Mouse (Mus musculus): ENCODE measurements around the gene Gm9887. TPM values are rescaled to one million over a fixed set of nuclear protein-coding genes. Genes with fewer than 3 reads are reported as not detected.
"Not testable (repeated sequence)": the region's sequence is repeated elsewhere in the genome, so short reads cannot be mapped to it uniquely, and the experiment has no call there.

Gene Gm9887
- polyA plus RNA-seq, 1 experiment from 2014 or later: 1.9 TPM

GRCm38 (mm10) chr12:69402594-69403167 lies 30.4 kb upstream of the Gm9887 start:
- H3K4me1 ChIP-seq: peaks cover 9% of the 10 kb centered on the region
- 85% methylated on average over 13 of the region's 13 CpGs for WGBS
- ATAC-seq (ENCODE audit: borderline replicate concordance, extremely low read depth, low FRiP score, low TSS enrichment): no peak

GRCm38 (mm10) chr12:69402100-69402499 lies 29.8 kb upstream of the Gm9887 start:
- no peak overlapping the region for H3K27ac ChIP-seq
- WGBS: 46% methylated on average over 9 of the region's 9 CpGs
- peaks cover 9% of the 10 kb centered on the region for H3K4me1 ChIP-seq
- H3K9me3 ChIP-seq: no peaks in the 10 kb centered on the region
- no peaks in the 10 kb centered on the region for H3K27me3 ChIP-seq
- ATAC-seq (ENCODE audit: borderline replicate concordance, extremely low read depth, low FRiP score, low TSS enrichment): no peak
- no peak overlapping the region for H3K9ac ChIP-seq
- H3K36me3 ChIP-seq: no peaks in the 10 kb centered on the region
- H3K4me3 ChIP-seq: no peak overlapping the region
- H3K4me2 ChIP-seq: no peak overlapping the region

More at GRCm38 (mm10) chr12:69402594-69403167, 30.4 kb upstream of the Gm9887 start:
- Histone ChIP-seq H3K27me3 (no peaks in the 10 kb centered on the region), H3K9ac (no peak overlapping the region), H3K27ac (no peak overlapping the region), H3K9me3 (no peaks in the 10 kb centered on the region), H3K4me3 (no peak overlapping the region), H3K4me2 (no peak overlapping the region), H3K36me3 (no peaks in the 10 kb centered on the region)

GRCm38 (mm10) chr12:69400871-69401286 lies 28.6 kb upstream of the Gm9887 start:
- ATAC-seq (ENCODE audit: borderline replicate concordance, extremely low read depth, low FRiP score, low TSS enrichment): peak; percentile 35; the same call in 1 of the 2 replicates
- Histone ChIP-seq H3K4me3 (no peak overlapping the region), H3K4me1 (peaks cover 9% of the 10 kb centered on the region), H3K9ac (no peak overlapping the region), H3K27ac (no peak overlapping the region), H3K36me3 (no peaks in the 10 kb centered on the region), H3K9me3 (no peaks in the 10 kb centered on the region), H3K27me3 (no peaks in the 10 kb centered on the region), H3K4me2 (no peak overlapping the region)
- WGBS: 15% methylated on average over 2 of the region's 2 CpGs

GRCm38 (mm10) chr12:69400367-69400766 lies 28.1 kb upstream of the Gm9887 start:
- Histone ChIP-seq H3K4me1 (peaks cover 9% of the 10 kb centered on the region), H3K36me3 (no peaks in the 10 kb centered on the region), H3K9ac (no peak overlapping the region), H3K4me2 (no peak overlapping the region), H3K27me3 (no peaks in the 10 kb centered on the region), H3K4me3 (no peak overlapping the region), H3K27ac (no peak overlapping the region), H3K9me3 (no peaks in the 10 kb centered on the region)
- ATAC-seq (ENCODE audit: borderline replicate concordance, extremely low read depth, low FRiP score, low TSS enrichment): no peak
- 73% methylated on average over 4 of the region's 4 CpGs for WGBS

GRCm38 (mm10) chr12:69394456-69394855 lies 22.2 kb upstream of the Gm9887 start:
- H3K27ac ChIP-seq: no peak overlapping the region
- no peaks in the 10 kb centered on the region for H3K36me3 ChIP-seq
- H3K9ac ChIP-seq: no peak overlapping the region
- no peak overlapping the region for H3K4me2 ChIP-seq
- no peaks in the 10 kb centered on the region for H3K9me3 ChIP-seq
- ATAC-seq (ENCODE audit: borderline replicate concordance, extremely low read depth, low FRiP score, low TSS enrichment): no peak
- 0 out of 2 replicates have a peak, but pooled peaks cover 5% of the 10 kb centered on the region for H3K4me1 ChIP-seq
- no peaks in the 10 kb centered on the region for H3K27me3 ChIP-seq
- no peak overlapping the region for H3K4me3 ChIP-seq
- 72% methylated on average over 6 of the region's 6 CpGs for WGBS

GRCm38 (mm10) chr12:69393076-69393475 lies 20.8 kb upstream of the Gm9887 start:
- Histone ChIP-seq H3K9ac (no peak overlapping the region), H3K4me3 (no peak overlapping the region), H3K27ac (no peak overlapping the region), H3K36me3 (no peaks in the 10 kb centered on the region), H3K4me1 (0 out of 2 replicates have a peak, but pooled peaks cover 5% of the 10 kb centered on the region), H3K4me2 (no peak overlapping the region), H3K27me3 (no peaks in the 10 kb centered on the region), H3K9me3 (no peaks in the 10 kb centered on the region)
- ATAC-seq (ENCODE audit: borderline replicate concordance, extremely low read depth, low FRiP score, low TSS enrichment): no peak
- WGBS: 75% methylated on average over 10 of the region's 10 CpGs

GRCm38 (mm10) chr12:69390000-69390698 lies 17.9 kb upstream of the Gm9887 start:
- H3K27me3 ChIP-seq: no peaks in the 10 kb centered on the region
- H3K4me3 ChIP-seq: no peak overlapping the region
- no peaks in the 10 kb centered on the region for H3K36me3 ChIP-seq
- no peak overlapping the region for H3K4me2 ChIP-seq
- 0 out of 2 replicates have a peak, but pooled peaks cover 5% of the 10 kb centered on the region for H3K4me1 ChIP-seq
- no peak overlapping the region for H3K9ac ChIP-seq
- ATAC-seq (ENCODE audit: borderline replicate concordance, extremely low read depth, low FRiP score, low TSS enrichment): no peak
- H3K27ac ChIP-seq: no peak overlapping the region
- whole genome bisulfite sequencing: 70% methylated on average over 7 of the region's 7 CpGs
- no peaks in the 10 kb centered on the region for H3K9me3 ChIP-seq

GRCm38 (mm10) chr12:69389273-69389938 lies 17.1 kb upstream of the Gm9887 start:
- H3K4me3 ChIP-seq: no peak overlapping the region
- ATAC-seq (ENCODE audit: borderline replicate concordance, extremely low read depth, low FRiP score, low TSS enrichment): no peak
- H3K27me3 ChIP-seq: no peaks in the 10 kb centered on the region
- WGBS: 69% methylated on average over 7 of the region's 7 CpGs
- H3K27ac ChIP-seq: no peak overlapping the region
- no peak overlapping the region for H3K4me2 ChIP-seq
- 0 out of 2 replicates have a peak, but pooled peaks cover 5% of the 10 kb centered on the region for H3K4me1 ChIP-seq
- H3K36me3 ChIP-seq: no peaks in the 10 kb centered on the region
- H3K9ac ChIP-seq: no peak overlapping the region
- no peaks in the 10 kb centered on the region for H3K9me3 ChIP-seq

GRCm38 (mm10) chr12:69388321-69388869 lies 16.1 kb upstream of the Gm9887 start:
- Histone ChIP-seq H3K4me2 (no peak overlapping the region), H3K4me1 (0 out of 2 replicates have a peak, but pooled peaks cover 5% of the 10 kb centered on the region), H3K9me3 (no peaks in the 10 kb centered on the region), H3K4me3 (no peak overlapping the region), H3K9ac (no peak overlapping the region), H3K27me3 (no peaks in the 10 kb centered on the region), H3K27ac (no peak overlapping the region), H3K36me3 (no peaks in the 10 kb centered on the region)
- 84% methylated on average over 10 of the region's 10 CpGs for WGBS
- no peak for ATAC-seq (ENCODE audit: borderline replicate concordance, extremely low read depth, low FRiP score, low TSS enrichment)

- ATAC-seq (ENCODE audit: borderline replicate concordance, extremely low read depth, low FRiP score, low TSS enrichment); H3K36me3 ChIP-seq; H3K9ac ChIP-seq; H3K4me2 ChIP-seq; H3K27ac ChIP-seq; H3K4me3 ChIP-seq; H3K27me3 ChIP-seq; H3K4me1 ChIP-seq; H3K9me3 ChIP-seq: not testable (repeated sequence)
- WGBS: 87% methylated on average over 12 of the region's 12 CpGs
Measured at GRCm38 (mm10) chr12:69386281-69386732, 14.0 kb upstream of the Gm9887 start.

GRCm38 (mm10) chr12:69385542-69386280 lies 13.5 kb upstream of the Gm9887 start:
- 0 out of 2 replicates have a peak, but pooled peaks cover 5% of the 10 kb centered on the region for H3K4me1 ChIP-seq
- no peaks in the 10 kb centered on the region for H3K27me3 ChIP-seq
- 66% methylated on average over 6 of the region's 6 CpGs for WGBS
- H3K9me3 ChIP-seq: no peaks in the 10 kb centered on the region
- ATAC-seq (ENCODE audit: borderline replicate concordance, extremely low read depth, low FRiP score, low TSS enrichment): no peak
- H3K4me3 ChIP-seq: no peak overlapping the region
- no peak overlapping the region for H3K27ac ChIP-seq
- no peak overlapping the region for H3K4me2 ChIP-seq
- no peak overlapping the region for H3K9ac ChIP-seq
- no peaks in the 10 kb centered on the region for H3K36me3 ChIP-seq
